Mouse (Mus musculus): ENCODE data around the gene Gm3415.

GRCm38 (mm10) chr5:146598215-146599119 is 42.5 kb downstream of the Gm3415 start:
- no peak for TF ChIP-seq EP300 (IDR thresholded peaks at IDR 0.05; ENCODE audit: insufficient read depth, low read depth, low read length)
- no peak for TF ChIP-seq POLR2A (IDR thresholded peaks at IDR 0.05; ENCODE audit: insufficient read depth, low read depth, low read length)
- TF ChIP-seq CTCF (IDR thresholded peaks at IDR 0.05) = no peak

All from heart, adult 2 months (tissue).